Mouse (Mus musculus): ENCODE data around the gene Coa7.
"Not testable (repeated sequence)": the region's sequence is repeated elsewhere in the genome, so short reads cannot be mapped to it uniquely, and the experiment has no call there.

Gene Coa7

DNA sequence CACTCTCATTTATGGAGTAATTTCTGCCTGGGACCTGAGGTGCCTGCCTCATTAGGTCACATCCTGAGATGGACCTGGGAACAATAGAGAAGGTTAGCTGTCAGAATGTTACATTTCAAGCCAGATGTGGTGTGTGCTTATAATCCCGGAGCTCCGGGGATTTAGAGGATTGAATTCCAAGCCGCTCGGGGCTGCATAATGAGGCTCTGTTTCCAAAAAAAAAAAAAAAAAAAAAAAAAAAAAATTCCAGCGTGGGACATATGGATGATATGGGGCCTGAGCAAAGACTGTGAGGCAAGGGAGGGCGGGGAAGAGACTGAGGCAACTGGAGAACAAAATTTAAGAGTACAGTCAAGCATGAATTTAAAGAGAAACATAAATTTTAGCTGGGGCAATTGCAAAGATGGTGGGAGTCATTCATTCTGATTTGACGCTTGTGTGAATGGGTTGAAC lies 16.7 kb downstream of the Coa7 start:
- DNase-seq (ENCODE audit: low spot score): no peak

DNA sequence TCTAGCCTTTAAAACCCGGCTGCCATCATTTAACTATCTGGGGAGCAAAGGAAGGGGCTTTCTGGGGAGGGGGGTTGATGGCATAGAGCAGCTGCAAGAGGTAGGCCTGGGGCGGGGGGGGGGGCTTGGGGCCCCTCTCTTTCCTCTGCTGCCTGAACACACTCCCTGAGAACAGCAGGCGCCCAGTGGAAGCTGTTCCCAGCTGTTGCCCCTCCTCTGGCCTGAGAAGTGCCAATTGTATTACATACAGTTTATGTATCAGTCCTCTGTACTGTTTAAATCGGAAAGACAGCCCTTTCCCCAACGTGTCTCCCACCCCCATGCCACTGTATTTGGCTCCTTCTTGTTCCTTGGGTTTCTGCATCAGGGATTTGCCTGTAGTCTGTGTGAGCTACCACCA lies 17.9 kb downstream of the Coa7 start:
- no peak for DNase-seq (ENCODE audit: low spot score)

DNA sequence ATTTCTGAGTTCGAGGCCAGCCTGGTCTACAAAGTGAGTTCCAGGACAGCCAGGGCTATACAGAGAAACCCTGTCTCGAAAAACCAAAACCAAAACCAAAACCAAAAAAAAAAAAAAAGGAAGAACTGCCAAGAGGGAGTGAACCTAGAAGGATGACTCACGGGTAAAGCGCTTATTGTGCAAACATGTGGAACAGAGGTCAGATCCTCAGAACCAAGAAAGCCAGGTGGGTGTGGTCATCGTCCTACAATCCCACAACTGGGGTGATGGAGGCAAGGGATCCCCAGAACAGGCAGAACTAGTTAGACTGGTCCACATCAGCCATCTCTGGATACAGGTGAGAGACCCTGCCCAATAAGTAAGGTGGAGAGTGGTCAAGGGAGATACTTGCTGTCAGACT lies 19.2 kb downstream of the Coa7 start:
- no peak for DNase-seq (ENCODE audit: low spot score)

DNA sequence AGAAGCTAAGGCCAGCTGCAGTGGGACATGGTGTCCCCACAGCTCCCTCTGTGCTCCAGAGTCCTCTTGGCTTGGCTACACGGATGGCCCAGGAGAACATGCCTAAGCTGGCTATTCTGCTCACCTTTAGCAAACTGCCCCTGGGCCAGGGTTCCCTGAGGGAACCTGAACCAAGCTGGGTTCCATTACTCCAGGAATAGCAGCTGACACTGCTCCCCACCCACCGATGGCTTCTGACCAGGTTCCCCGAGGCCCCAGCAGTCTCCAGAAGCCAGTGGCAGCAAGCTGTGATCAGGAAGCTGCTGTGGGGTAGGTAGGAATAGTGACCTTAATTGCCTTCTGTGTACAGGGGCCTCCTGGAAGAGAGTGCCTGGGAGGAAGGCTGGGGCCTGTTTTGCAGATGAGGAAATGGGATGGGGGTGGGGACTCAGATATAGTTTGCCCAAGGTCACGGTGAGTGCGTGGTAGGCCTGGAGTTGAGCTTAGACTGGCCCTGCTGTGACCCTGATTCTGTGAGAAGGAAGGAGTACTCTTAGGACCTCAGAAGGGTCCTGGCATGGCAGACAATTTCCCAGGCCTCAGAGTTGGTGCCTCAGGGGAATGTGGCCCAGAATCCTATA lies 20.4 kb downstream of the Coa7 start:
- no peak for DNase-seq (ENCODE audit: low spot score)

DNA sequence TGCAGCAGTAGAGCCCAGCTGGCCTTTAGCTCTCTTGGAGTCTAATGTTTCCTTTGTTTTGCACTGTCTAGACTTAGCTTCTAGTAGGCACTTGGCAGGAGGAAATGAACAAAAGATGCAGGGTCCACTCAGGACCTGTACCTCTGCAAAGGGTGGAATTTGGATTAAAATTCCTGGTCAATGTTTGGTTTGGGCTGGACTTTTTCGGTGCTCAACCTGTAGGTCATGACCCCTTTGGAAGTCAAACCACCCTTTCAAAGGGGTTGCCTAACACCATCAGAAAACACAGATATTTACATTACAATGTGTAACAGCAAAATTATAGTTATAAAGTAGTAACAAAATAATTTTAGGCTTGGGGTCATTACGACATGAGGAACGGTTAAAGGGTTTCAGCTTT lies 21.1 kb downstream of the Coa7 start:
- DNase-seq (ENCODE audit: low spot score): no peak

DNA sequence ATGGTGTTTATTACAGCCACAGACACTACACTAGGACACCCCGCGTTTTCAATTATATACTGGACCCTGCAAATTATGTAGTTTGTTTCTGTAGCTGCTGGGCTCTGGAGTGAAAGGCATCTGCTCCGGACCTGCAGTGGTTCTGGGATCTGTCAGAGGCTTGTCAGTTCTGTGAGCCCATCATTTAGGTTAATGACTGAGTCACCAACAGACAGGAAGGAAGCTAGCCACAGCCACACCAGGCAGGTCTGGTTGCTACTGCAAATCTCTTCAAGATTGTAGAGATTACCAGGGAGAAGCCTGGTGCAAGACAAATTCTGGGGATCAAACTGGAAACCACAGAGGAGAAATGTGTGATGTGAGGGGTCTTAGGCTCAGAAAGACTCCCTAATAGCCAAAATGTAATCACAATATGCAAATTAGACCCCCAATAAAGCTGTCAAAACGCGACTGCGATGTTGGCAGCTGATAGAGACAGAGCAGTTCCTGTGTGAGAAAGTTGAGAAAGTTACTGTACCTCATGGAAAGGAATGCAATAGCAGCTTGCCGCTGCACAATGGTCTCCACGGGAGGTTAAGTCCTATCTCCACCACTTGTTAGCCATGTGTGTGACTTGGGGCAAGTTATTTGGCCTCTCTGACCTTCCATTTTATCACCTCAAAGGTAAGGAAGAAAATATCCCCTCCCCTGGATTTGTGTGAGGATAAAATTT lies 22.1 kb downstream of the Coa7 start:
- DNase-seq (ENCODE audit: low spot score): no peak

DNA sequence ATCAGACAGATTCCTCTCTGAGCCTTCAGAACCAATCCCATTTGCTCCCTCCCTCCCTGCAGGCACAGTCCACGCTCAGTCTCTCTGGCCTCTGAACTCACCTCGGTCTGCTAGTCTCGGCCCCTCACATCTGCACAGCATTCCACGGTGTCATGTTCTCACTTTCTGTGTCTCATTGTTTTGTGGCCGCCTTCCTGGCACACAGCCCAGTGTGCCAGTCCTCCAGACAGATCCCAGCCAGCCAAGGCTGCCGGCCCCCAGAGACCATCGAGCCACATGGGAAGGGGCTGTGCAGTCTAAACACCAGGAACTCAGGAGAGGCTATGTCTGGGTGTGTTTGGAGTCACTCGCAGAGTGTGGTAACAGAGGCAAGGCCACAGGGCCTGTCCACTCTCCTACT lies 22.9 kb downstream of the Coa7 start:
- DNase-seq (ENCODE audit: low spot score): no peak

DNA sequence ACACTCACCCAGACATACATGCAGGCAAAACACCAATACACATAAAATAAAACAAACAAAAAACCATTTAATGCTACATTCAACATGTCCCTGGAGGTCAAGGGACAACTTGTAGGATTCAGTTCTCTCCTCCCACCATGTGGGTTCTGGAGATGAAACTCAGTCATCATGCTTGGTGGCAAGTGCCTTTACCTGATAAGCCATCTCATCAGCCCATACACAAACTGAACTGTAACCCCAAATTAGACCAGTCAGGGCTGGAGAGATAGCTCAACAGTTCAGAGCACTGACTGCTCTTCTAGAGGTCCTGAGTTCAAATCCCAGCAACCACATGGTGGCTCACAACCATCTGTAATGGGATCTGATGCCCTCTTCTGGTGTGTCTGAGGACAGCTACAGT lies 25.7 kb downstream of the Coa7 start:
- DNase-seq (ENCODE audit: low spot score): not testable (repeated sequence)

DNA sequence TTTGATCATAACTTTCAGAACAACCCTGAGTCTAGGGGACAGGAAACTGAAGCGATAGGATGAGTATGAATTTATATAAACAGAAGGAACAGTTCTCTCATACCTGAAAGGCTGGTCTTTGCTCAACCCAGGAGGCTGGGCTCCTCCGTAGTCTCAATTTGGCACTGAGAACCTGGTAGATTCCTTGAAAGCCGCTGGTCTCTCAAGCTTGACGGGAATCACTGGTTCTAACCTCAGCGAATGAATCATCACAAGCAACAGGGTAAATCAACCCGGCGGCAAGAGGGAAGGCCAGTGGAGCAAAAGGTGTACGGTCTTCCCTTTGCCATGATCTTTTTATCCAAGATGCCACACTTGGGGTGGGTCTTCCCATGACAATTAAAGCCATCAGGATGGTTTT lies 29.5 kb downstream of the Coa7 start:
- no peak for DNase-seq (ENCODE audit: low spot score)

DNA sequence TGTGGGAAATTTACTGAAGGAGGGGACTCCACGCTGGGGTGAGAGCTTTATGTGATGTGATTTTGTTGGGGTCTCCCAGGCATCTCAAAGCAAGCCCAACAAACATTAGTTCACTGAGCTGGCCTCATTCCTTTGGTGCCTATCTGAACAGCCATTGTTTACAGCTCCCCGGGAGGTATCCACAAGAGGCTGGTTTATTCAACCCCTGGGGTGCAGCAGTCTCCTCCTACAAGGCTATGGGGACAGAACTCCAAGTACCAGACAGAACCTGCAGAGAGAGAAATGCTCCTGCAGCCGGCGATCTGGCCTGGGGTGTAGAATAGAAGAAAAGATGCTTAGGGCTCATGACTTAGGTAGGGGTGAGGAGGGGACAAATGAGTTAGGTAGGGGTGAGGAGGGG lies 30.6 kb downstream of the Coa7 start:
- DNase-seq (ENCODE audit: low spot score): no peak

DNA sequence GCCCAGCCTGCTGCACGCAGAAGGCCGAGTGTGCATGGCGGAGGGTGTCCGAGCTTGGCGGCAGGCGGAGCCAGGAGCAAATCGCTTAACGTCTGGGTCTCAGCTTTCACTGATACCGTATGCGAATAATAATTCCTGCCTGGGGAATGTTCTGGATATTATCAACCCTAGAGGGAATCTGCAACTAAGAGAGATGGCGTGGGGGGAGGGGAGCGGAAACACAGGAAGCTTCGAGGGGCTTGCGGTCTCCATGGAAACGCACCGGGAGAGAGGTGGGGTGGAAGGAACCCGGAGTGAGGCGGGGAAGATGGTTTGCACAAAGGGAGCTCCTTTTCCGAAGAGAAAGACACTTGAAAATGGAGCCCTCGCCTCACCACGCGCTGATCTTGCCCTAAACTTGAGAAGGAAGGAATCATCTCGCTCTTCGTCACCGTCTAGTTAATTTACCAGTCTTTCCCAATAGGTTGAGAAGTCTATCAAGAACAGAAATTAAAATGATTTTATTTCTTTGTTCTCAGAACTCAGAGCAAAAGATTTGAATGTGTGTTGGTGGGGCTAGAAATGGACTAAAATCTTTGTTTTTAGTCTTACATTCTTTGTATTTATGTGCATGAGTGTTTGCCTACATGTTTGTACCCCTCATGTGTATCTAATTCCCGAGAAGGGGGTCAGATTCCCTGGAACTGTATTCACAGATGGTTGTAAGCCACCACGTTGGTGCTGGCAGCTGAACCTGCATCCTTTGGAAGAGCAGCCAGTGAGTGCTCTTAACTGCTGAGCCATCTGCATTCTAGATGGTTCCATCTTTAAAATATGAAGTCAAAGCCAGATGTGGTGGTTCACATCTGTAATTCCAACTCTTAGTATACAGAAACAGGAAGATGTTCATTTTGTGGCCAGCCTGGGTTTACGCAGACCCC lies 32.5 kb downstream of the Coa7 start:
- no peak for DNase-seq (ENCODE audit: low spot score)

DNA sequence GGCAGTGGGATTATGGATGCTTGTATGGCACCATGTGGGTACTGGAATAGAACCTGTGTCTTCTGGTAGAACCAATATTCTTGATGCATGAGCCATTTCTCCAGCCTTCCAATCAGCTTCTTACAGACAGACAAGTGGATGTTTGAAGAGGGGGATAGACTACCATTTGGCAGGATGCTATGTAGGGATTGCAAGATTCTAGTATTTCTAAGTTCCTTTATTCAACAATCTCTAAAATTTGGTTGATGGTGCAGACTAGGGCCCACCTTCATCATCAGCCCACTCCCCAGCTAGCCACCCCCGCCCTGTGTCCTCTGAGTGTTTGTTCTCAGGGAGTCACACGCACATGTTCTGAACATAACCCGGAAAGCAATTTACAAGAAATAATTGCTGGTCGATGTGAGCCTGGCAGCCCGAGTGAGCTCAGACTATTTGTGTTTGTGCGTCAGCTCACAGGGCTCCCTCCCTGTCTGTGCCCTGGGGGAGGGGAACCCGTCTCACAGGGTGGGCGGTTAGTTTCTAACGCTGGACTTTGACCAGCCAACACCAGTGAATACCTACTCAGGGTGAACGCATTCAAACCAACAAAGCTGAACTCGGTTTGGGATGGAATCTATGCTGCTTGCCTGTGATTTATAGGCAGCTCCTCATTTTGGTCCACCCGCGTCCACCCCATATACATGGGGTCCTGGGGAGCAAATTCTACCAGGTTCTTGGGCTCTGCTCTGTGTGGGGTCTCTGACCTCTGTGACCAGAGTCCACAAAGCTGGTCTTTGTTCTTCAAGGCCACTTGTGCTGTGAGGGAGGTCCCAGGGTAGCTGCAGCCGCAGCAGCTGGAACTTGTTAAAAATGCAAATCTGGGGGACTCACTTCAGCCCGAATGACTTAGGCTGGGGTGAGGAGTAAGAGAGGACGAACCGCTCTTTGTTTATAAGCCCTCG lies 34.7 kb downstream of the Coa7 start:
- DNase-seq (ENCODE audit: low spot score): no peak

DNA sequence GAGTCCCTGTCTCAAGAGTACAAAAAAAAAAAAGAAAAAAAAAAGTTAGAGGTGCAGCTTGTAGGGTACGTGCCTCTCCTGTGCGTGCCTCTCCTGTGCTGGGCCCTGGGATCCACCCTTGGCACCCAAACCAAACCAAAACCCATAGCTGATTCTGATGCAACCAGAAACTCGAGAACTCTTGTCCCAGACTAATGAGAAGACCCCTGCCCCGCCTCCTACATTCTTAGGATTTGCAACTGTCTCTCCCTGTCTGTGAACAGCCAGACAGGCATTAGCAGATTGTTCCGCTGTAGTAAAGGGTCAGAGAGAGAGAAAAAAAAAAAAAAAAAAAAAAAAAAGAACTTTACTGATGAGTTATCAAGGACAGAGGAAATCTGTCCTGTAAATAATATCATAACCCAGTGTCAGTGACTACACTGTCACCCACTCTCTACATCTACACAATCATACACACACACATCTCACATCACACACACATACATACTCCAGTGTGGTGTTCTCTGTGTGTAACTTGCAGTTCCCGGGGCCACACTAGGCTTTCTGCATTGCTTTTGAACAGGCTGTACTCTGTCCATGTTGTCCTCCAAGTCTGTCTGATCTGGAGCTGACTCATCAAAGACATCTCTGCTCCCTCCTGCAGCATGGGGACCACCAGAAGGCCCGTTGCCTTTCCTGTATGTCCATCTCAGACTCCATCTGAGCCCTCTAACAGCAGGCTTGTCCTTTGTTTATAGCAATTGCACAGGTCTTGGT lies 35.6 kb downstream of the Coa7 start:
- no peak for DNase-seq (ENCODE audit: low spot score)

DNA sequence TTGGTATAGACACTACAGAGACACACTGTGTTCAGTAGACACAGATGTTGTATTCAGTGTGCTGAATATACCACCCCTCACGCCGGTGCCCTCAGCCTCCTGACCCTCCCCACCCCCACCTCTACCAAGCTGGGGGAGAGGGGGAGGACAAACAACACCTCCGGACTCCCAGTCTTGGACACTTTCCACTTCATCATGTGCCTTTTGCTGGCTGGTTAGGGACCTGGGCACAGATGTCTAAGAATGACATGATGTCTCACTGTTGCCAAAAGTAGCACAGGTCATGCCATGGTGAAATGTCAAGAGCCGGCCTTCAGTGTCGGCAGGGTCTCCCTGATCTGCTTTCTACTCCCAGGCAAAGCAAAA lies 36.2 kb downstream of the Coa7 start:
- DNase-seq (ENCODE audit: low spot score): no peak

DNA sequence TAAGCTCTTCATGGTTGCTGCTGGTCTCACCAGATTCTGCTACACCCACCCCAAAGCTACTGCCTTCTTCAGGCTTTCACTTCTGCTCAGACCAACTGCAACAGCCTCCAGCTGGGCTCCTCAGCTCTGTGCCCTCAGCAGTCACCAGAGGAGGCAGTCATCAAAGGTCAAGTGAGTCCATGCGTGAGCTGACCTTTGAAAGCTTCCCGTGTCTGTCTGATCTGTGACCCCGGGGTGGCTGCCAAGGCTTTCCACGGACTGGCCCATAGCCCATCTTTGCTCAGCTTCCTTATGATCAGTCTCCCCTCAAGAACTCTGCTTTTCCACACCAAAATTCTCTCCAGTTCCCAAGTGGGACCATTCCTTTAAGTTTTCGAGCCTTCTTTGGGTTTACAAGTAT lies 41.3 kb downstream of the Coa7 start:
- DNase-seq (ENCODE audit: low spot score): no peak

DNA sequence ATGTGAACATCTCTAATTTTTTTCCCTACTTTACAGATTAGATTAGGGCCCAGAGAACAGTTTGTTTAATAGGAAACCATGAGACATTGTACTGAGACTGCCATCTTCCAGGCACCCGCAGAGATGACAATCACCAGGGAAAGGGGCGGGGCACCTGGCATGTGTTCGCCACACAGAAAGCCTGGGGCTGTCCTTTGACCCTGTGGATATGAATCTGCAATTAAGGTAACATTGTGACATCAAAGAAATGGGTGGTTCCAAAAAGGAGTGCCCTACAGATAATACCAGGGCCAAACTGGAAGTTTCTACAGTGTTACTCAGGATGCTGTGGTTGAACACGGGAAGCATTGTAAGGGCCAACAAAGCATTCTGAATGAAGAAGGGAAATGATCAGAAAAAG lies 42.5 kb downstream of the Coa7 start:
- no peak for DNase-seq (ENCODE audit: low spot score)

DNA sequence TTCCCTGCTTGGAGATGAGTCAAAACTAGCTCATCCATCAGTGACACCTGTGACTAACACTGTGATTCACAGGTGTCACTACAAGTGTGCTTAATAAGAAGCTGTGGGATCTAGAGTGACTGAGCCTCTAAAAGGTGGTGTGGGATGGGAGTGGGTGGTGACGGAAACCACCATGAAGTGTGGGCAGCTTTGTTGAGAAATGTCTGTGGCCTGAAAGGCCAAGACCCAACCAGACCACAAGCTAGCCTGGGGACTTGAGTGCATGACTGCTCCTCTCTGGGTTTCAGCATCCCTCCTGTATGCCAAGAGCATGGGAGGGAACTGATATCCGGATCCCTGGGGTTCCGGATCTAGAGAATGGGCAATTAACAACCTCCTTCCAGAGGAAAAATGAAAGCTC lies 43.5 kb downstream of the Coa7 start:
- DNase-seq (ENCODE audit: low spot score): no peak

DNA sequence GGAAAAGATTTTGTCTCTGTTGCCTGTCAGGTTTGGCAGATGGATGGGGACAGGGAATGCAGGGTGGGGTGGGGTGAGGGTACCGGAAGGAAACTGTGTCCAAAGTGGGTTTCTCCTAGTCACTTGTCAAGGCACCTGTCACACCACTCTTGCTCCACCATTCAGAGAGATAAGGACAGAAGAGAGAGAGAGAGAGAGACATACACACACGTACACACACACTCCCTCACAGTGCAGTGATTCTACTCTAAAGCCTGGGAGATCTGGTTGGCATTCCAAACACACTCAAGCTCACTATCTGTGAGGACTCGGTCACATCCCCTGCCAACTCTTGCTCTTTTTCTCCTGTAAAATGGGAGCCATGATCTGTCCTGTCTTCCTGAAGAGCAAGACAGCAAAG lies 44.2 kb downstream of the Coa7 start:
- DNase-seq (ENCODE audit: low spot score): no peak

DNA sequence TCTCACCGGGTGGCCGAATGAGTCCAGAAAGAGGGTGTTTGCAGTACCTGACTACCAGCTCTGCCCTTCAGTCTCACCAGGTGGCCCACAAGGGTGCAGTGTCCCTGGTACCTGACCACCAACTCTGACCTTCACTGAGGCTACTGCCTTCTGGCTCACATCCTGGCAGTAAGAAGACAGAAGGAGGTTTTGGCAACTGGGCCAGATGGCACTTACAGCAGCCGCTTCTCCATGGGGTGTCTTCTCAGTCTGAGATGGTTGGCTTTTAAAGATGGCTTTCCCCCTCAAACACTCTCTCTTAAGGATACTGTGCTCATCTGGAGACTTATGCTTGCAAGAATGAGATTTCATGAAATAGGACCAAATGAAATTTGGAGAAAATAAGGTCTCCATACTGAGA lies 51.5 kb downstream of the Coa7 start:
- no peak for DNase-seq (ENCODE audit: low spot score)

DNA sequence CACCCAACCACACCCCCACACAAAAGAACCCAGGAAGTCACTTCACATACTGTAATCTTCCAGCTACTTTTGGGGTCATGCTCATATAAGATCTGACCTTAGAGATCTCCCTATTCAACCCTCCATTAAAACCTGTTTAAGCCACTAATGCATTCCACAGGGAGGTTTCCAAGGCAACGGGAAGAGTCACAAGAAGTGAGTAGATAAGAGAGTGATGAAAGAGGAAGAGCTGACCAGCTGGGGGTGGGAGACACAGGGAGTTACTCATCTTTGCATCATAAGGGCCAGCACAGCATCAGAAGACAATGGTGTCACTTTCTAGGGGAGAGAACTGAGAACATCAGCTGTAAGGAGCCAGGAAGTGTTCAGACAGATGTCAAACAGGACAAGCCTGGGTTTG lies 52.2 kb downstream of the Coa7 start:
- DNase-seq (ENCODE audit: low spot score): no peak

DNA sequence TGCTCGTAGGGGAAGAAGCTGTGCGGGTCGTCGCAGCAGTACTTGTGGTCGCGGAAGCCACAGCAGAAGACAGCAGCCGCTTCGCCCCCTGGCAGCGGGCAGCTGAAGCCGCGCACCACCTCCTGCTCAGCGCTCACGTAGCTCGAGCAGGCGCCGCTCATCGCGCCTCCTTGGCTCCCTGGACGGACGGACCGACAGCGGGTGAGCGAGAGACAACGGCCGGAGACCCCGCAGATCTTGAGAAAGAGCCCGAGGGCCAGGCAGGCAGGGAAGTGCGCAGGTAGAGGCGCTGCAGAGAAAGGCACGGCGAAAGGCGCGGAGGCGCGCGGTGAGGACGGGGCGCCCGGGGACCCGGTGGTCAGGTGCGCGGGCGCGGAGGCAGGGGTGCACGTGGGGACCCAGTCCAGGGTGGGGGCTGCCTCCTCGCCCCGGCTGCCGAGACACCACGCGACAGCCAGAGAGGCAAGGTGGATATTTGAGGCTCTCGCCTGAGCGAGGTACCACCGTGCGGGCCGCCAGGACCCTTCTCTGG lies 55.3 kb downstream of the Coa7 start, which contains the start of gene Shisal2a:
Gene Shisal2a, minus strand, starts transcription at position 167 of the 532 bp plus-strand sequence.
- DNase-seq (ENCODE audit: low spot score): no peak

Measured in layer of hippocampus, adult 9-10 months (tissue).